Mouse (Mus musculus): Measurements from ENCODE around the gene Sf3b3.

GRCm38 (mm10) chr8:110892040-110892439, 45.5 kb upstream of the Sf3b3 start:
- TF ChIP-seq POLR2A (IDR thresholded peaks at IDR 0.05; ENCODE audit: borderline replicate concordance, extremely low read depth, insufficient read depth, insufficient read length, poor library complexity, severe bottlenecking) (no peak), CTCF (IDR thresholded peaks at IDR 0.05; ENCODE audit: borderline replicate concordance, extremely low read depth, insufficient read depth, insufficient read length) (no peak)
